Mouse (Mus musculus) embryo, embryonic 10 days (tissue): ENCODE data around the gene Adamts4.

Experiments
- DNase-seq: peaks from one replicate; pipeline ENCODE4 v3.0.0-alpha.2; 2015; ENCODE audit warnings: low spot score

The Adamts4 gene

DNA sequence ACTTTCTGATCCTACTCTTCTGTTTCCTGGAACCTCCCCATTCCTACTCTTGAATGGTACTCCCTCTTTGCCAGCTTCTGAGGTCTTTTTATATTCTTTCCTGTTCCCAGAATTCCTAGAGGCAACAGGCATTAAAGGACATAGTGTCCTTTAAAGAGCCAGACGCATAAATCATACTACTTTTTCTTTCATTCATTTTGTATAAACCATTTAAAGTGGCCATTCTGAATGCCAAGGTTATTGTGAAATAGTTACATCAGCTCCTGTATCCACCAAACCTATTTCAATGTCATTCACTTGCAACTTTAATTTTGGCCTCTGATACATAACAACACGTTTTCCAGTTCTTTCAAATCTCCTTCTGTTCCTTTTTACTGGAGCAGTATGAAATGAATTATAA, 59.1 kb downstream of the Adamts4 start:
- DNase-seq, result no peak
